Mouse (Mus musculus): Measurements from ENCODE around the gene Gpc5.

DNA sequence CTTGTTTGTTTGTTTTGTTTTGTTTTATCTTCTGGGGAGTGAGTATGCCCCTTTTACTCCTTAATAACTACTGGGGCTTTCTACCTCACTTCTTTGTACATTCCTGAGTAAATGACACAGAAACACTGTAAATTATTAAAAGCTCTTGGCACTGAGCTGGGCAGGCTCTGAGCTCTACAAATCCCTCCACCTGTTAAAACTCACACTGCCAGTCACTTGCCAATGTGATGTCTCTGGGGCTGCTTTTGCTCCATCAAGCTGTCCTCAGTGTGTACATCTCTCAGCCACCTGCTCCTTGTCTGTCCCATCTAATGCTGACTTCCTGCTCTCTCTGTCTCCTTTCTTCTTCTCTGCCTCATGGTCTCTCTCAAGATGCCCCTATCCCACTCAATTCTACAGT is 528.5 kb downstream of the Gpc5 start:
- TF ChIP-seq POLR2A (IDR thresholded peaks at IDR 0.05; ENCODE audit: low read depth, low read length): no peak
- no peak for TF ChIP-seq USF2 (conservative IDR thresholded peaks at IDR 0.05; ENCODE audit: low read depth, low read length)
- TF ChIP-seq JUND (conservative IDR thresholded peaks at IDR 0.05; ENCODE audit: low read depth, low read length): no peak
- no peak for TF ChIP-seq MEF2A (IDR thresholded peaks at IDR 0.05; ENCODE audit: borderline replicate concordance, low read depth, low read length)
- no peak for TF ChIP-seq NRF1 (IDR thresholded peaks at IDR 0.05; ENCODE audit: low read depth, low read length)
- TF ChIP-seq TBP (conservative IDR thresholded peaks at IDR 0.05; ENCODE audit: low read depth, low read length): no peak

All from CH12.LX (cell line).